ENCODE assay signal across 16 mouse cellular contexts in the genomic region with DNA sequence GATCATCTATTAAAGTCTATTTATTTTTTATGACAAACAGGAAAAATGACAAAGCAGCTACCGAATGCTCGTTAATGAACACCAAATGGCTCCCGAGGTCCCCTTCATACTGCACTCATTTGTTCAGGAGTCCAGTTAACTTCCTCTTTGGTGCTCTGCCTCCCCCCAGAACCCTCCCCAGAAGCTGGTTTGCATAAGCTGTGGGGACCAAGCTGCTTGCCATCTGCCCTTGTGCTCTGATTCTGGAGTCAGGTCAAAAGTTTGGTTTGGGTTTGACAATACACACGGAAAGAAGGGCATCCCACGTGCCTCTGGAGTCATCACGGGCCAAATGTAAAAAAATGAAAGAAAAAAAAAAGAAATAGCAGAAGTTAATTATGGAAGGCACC.
DNase-seq lines count a peak whose midpoint lies in the region; ATAC-seq and TF ChIP-seq lines count a peak whose summit lies in the region.
"Had no signal": no experiment of that assay in that cellular context is flagged by ENCODE, and none has a peak within 500 bp of the region (broad histone marks: within the 10 kb centered on the region; RNA-seq: fewer than 3 reads in every experiment).

No protein-coding gene starts in this region.

- ATAC-seq in hindbrain, postnatal 0 days, result no peak
- no peak for ATAC-seq in hindbrain, embryonic 11.5 days (ENCODE audit: low FRiP score)
- peak; percentile 86 for ATAC-seq in granulocyte monocyte progenitor cell, adult 5-6 weeks (replicated peaks; ENCODE audit: poor library complexity, severe bottlenecking)
- ATAC-seq: hindbrain, embryonic 16.5 days had no signal

- 41% methylated on average over 6 of the region's 6 CpGs for WGBS in hindbrain, postnatal 0 days
- 58% methylated on average over 6 of the region's 6 CpGs for WGBS in hindbrain, embryonic 11.5 days

- H3K27ac ChIP-seq in hindbrain, postnatal 0 days, result no peak overlapping the region
- H3K27ac ChIP-seq in hindbrain, embryonic 11.5 days (ENCODE audit: low read depth, low read length), result no peak overlapping the region
- H3K27ac ChIP-seq: lung, embryonic 15.5 days; neural tube, embryonic 12.5 days had no signal

- no peak for TF ChIP-seq CTCF in hindbrain, postnatal 0 days (IDR thresholded peaks at IDR 0.05; ENCODE audit: low read depth)

- H3K4me3 ChIP-seq in hindbrain, postnatal 0 days (ENCODE audit: low read length), result no peak overlapping the region
- H3K4me3 ChIP-seq in hindbrain, embryonic 11.5 days (ENCODE audit: low read depth, low read length), result no peak overlapping the region
- H3K4me3 ChIP-seq: lung, embryonic 15.5 days; neural tube, embryonic 12.5 days had no signal

- no peak overlapping the region for H3K9ac ChIP-seq in hindbrain, postnatal 0 days (replicated peaks; ENCODE audit: low read length)
- H3K9ac ChIP-seq in hindbrain, embryonic 11.5 days (ENCODE audit: low read depth, low read length), result no peak overlapping the region
- H3K9ac ChIP-seq: lung, embryonic 15.5 days; neural tube, embryonic 12.5 days had no signal

- peak; percentile 7 for DNase-seq in hindbrain, postnatal 0 days (ENCODE audit: low spot score)
- no peak for DNase-seq in hindbrain, embryonic 11.5 days (ENCODE audit: low spot score)
- DNase-seq in retina, postnatal 1 day, result peak; percentile 12
- DNase-seq in retina, embryonic 14.5 days (ENCODE audit: low spot score), result no peak
- DNase-seq in spleen, adult 12 weeks (ENCODE audit: low spot score), result no peak
- no peak for DNase-seq in lung, postnatal 10 days
- DNase-seq: heart, adult 11 months; layer of hippocampus, adult 9-11 months; liver; spleen, adult 18-20 months; thymus, postnatal 4 days had no signal

- H3K36me3 ChIP-seq in hindbrain, postnatal 0 days (ENCODE audit: insufficient read depth, low read length), result no peaks in the 10 kb centered on the region
- H3K36me3 ChIP-seq in hindbrain, embryonic 11.5 days (ENCODE audit: control insufficient read depth, insufficient read depth, low read length), result no peaks in the 10 kb centered on the region
- H3K36me3 ChIP-seq: G1E; lung, embryonic 15.5 days; neural tube, embryonic 12.5 days had no signal

- H3K4me2 ChIP-seq in hindbrain, postnatal 0 days (ENCODE audit: low read depth, low read length), result no peak overlapping the region
- no peak overlapping the region for H3K4me2 ChIP-seq in hindbrain, embryonic 11.5 days (replicated peaks; ENCODE audit: low read depth, low read length)
- H3K4me2 ChIP-seq: lung, embryonic 15.5 days; neural tube, embryonic 12.5 days had no signal

- H3K4me1 ChIP-seq in hindbrain, postnatal 0 days (ENCODE audit: insufficient read depth, low read length), result no peaks in the 10 kb centered on the region
- 0 out of 2 replicates have a peak, but pooled peaks cover 2% of the 10 kb centered on the region for H3K4me1 ChIP-seq in hindbrain, embryonic 11.5 days (replicated peaks; ENCODE audit: control insufficient read depth, insufficient read depth, low read length)
- H3K4me1 ChIP-seq: lung, embryonic 15.5 days; neural tube, embryonic 12.5 days had no signal

- H3K9me3 ChIP-seq in hindbrain, postnatal 0 days (ENCODE audit: low read length), result no peaks in the 10 kb centered on the region
- no peaks in the 10 kb centered on the region for H3K9me3 ChIP-seq in hindbrain, embryonic 11.5 days (ENCODE audit: control insufficient read depth, low read length)
- H3K9me3 ChIP-seq: G1E; lung, embryonic 15.5 days; neural tube, embryonic 12.5 days had no signal

- no peaks in the 10 kb centered on the region for H3K27me3 ChIP-seq in hindbrain, postnatal 0 days (ENCODE audit: insufficient read depth, low read length)
- no peaks in the 10 kb centered on the region for H3K27me3 ChIP-seq in hindbrain, embryonic 11.5 days (ENCODE audit: control insufficient read depth, insufficient read depth, low read length)
- H3K27me3 ChIP-seq: lung, embryonic 15.5 days; neural tube, embryonic 12.5 days had no signal

Comparison
In these comparisons a context has a peak if more than half of its experiments do, and no peak if none do; other contexts are left out.
1. DNase-seq: peak in hindbrain, postnatal 0 days (single experiment) and retina, postnatal 1 day (single experiment); none in hindbrain, embryonic 11.5 days (single experiment), retina, embryonic 14.5 days (single experiment), spleen, adult 12 weeks (single experiment) and lung, postnatal 10 days (single experiment).